Mouse (Mus musculus) liver (tissue): ENCODE measurements at regions not wholly inside any gene's neighbourhood (a gene's known extent, or its start where the extent isn't known, plus 50 kb on each side); places are given as distances from the start of the nearest gene placed in this dataset.

Experiments
- DNase-seq: peaks from one replicate; pipeline ENCODE4 v3.0.0-alpha.2; 2020; ENCODE audit warnings: mixed read lengths

DNA sequence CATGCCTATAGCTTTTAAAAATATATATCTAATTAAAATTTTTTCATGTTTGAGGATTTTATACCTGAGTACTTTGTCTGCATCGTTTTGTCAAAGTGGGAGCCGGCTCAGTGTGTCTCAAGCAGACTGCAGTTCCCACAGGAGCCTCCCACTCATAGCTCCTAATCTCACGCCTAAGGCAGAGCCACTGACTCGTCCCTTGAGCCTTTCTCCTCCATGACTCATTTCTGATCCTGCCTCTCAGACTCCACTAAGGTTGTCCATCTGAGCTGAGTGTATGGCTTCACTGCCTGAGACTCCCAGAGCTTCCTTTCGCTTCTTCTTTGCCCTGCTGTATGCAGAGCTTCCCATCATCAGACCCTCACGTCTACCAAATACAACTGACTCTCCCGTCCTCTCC, 98.8 kb downstream of the Efnb2 start:
- DNase-seq = no peak

DNA sequence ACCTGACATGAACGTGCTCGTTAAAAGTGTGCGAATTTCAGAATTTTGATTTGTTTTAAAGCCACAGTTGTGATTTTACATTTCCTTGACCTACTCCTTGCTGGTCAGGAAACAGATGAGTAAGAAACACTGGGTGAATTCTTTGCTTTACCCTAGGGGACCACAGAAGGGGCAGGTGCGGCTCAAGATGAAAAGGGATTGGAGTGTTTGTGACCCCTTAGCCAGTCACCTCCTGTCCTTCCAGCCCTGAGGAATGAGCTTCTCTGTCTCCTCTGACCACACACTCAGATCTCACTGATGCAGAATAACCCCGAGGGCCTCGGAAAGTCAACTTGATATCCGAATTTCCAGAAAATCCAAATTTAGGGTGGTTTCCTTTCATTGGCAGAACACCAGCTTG, 103.0 kb downstream of the Efnb2 start:
- DNase-seq = no peak

DNA sequence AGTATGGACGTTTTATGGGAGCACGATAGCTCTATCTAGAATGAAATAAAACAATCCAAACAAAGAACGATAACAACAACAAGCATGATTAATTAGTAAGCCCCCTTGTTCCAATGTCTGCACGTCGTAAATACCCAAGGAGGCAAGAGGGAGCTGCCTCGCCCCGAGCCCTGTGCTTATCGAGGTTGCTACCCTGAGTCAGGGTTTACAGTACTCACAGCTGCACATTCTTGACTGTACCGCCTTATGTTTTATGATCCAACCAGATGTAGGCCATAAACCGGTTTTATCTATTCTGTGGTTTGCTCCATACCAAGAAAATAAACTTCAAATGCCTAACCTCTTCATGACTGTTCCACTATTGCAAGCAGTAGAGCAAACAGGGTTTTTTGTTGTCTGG, 104.9 kb downstream of the Efnb2 start:
- DNase-seq = no peak

DNA sequence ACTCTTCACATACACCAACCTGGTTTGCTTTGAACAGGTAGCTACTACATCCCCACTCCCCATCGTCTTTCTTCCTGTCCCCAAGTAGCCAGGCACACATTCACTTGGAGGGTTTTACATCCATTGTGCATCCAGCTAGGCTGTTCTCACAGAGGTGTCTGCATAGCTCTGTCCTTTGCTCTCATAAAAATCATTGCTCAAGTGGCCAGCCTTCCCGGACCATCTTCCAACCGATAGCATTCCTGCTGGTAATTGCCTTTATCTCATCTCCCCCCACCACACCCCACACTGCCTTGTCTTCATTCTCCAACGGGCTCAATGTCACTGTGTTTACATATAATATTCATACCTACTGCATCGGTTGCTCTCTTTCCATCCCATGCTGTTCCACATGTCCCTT, 106.4 kb downstream of the Efnb2 start:
- DNase-seq = no peak

DNA sequence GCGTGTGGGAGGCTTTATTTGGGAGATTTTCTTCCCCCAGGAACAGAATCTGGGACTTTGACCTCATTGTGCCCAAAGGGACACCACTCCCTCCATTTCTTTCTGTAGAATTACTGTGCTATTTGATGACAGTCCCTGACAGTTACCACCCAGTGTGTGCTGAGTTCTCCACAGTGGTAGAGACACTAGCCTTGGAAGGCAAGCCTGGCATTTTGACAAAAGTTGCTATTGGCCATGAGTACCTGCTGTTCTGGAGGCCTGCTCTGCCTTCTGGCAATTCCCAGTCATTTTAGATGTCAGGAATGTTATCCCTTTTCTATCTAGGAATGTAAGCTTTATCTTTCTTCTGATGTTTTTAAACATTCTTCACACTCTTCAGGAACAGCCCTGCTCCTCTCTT, 108.3 kb downstream of the Efnb2 start:
- DNase-seq = no peak

DNA sequence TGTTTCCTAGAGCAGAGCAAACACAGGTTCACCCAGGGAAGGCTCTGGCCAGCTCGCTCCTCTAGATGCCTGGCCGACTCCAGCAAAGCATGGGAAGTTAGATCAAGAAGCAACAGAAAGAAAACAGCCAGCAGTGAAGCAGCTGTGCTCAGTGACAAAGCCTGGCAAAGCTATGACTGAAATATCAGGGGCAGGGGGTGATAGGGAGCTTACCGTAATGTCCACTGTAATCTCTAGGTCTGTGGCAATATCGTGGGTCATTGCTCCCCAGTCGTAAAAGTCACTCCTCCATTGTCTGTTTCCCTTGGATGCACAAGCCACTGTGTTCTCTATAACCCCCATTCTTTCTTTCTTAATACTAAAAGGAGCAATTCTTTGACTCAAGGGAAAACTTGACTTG, 124.4 kb downstream of the Efnb2 start:
- no peak for DNase-seq

DNA sequence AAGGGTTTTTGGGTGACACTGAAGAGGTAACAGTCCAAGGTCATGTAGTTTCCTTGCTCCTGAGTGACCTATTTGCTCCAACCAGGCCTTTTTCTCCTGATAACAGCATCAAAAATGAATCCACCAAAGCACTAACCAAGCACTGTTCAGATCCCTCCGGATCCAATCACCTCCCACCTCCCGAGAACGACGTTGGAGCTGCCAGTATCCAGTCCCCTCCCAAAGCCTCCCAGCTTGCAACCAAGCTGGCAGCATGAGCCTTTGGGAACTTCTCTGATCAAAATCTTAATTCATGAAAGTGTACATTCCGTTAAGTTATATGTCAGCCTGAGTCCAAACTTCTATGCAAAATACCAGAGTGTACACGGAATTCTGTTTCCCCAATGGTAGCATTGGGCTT, 126.3 kb downstream of the Efnb2 start:
- DNase-seq = no peak

DNA sequence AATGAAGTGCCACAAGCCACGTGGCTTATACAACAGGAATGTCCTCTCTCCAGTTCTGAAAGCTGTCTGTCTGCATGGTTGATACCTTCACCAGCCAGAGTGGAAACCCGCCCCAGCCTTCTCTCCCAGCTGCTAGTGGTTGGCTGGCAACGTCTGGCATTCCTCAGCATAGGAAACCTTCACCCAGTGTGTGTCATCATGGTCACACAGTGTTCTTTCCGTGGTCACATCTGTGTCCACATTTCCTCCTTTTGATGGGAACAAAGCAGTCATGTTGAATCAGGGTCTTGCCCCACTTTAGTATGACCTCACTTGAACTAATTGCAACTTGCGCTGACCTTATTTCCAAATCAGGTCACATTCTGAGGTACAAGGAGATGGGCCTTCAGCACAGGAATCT, 128.1 kb downstream of the Efnb2 start:
- no peak for DNase-seq

DNA sequence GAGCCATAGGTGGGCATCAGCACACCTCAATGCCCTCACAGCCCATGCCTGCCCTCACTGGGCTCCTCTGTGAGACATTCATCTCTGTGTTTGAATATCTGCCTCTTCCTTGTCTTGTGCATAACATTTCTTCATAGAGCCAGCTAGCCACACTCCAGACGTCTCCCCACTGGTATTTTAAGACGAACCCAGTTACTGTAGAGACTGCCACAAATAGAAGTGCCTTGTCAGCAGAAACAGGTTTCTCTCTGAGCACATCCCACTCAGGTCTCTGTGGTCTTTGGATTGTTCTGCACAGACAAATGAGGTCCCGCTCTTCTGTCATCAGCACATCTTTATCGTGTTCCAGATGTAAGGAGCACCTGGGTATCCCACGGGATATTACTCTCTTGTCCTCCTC, 130.5 kb downstream of the Efnb2 start:
- no peak for DNase-seq

DNA sequence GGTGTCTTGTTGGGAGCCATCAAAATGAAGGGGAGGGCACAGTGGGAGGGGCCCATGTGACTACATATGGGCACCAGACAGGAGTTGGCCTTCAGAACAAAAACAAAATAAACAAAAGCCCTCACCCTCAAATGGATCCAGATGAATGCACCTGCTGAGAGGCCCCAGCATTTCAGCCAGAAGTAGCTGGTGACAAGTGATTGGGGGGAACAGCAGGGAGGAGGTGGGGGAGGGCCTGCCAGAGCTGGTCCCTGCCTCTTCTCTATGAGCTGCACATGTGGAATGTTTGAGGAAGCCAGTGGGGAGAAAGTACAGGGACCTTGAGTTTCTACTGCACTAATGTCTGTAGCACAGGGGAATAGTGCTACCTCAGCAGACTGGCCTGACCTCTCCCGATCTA, 139.5 kb downstream of the Efnb2 start:
- DNase-seq = no peak

DNA sequence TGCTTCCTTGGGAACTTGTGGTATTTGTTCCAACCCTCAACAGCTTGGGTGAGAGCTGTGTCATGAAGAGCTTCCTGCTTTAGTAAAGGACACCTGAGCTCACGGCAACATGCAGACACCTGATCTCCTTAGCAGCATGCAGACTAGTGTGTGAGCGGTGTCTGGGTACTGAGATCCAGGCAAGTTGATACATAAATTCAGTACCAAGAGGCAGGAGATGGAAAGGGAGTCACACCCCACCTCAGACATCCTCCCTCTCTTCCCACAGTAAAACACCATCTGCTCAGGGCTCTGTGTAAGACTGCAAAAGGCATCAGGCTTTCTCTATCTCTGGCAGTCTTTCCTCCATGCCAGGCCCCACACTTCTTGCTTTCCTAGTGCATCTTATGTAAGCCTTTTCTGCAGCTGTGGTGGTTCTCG, 141.3 kb downstream of the Efnb2 start:
- DNase-seq = no peak

DNA sequence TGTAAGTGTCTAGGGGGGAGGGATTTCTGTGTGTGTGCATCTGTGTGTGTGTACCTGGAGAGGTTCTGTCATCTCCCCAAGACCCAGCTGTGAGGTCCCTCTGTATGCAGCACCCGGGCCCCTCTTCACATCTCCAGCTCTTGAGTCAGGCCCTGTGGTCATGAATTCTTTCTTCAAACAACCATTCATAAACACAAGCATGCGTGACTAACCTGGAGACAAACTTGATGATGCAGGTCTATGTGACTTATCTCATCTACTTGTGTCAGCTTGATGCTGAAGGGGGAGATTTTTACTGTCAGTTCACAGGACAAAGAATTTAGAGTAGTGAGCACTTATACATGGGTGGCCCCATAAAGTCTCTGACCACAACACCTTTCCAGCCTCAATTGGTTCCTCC, 143.4 kb downstream of the Efnb2 start:
- DNase-seq = no peak

DNA sequence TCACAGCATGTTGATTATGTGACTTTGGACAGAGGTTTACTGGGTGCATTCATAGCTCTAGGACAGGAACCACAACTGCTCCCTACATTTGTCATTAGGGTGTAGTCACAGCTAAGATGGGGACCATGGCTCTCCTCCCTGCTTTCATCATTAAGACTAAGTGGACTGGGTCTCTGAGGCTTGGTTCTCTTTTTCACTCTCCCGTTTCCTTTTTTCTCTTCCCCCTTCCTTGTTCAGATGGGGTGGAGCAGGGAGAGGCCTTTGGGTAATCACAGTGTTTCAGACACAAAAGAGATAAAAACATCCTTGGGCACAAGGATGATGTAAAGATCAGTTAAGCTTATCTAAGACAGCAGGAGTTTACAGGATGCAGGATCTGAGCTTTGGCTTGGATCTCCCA, 144.8 kb downstream of the Efnb2 start:
- DNase-seq = no peak

DNA sequence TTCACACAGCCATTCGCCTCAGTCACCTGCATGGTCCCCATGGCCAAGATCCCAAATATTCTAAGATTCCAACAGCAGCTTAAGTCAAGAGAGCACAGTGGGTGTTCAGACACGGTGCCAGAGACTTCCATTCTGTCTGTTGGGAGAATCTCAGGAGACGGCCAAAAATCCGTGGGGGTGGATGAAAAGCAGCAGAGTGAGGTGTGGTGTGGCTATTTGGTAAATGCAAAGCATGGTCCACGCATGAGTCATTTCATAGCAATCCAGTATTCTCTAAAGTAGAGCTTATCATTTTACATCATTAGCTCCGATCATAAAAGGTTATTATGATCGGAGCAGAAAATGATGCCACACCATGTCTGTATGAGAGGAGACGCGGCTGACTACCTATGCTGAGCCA, 161.1 kb downstream of the Efnb2 start:
- no peak for DNase-seq

DNA sequence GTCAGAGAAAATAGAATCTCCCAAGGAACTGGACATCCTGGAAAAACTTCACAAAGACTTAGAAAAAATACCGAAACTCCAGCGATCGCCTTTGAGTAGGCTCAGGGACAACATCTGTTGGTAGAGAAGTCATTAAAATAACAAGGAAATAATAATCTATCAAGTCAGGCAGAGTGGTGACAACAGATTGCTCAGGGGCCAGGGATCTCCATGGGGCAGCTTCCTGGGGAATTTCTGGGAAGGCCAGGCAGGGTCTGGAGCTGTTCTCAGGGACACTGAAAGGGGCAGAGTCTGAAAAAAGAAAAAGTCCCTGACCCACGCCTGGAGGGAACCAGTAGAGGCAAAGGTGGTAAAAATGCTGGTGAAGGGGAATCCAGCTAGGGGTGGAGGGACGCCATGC, 162.3 kb downstream of the Efnb2 start:
- DNase-seq = no peak

DNA sequence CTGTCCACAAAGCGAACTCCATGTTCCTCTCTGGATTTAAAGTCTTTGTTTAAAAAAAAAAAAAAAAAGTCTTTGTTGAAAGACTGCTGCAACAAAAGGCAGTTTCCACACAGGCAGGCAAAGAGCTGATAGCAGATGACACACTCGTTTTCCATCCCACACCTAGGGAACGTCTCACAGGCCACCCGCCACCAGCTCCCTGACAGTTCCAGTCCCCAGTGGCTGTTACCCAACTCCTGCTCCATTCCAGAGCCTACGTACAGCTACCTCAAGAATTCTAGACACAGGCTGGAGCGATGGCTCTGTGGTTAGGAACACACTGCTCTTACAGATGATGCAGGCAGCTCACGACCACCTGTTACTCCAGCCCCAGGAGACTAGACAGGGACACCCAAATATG, 165.6 kb downstream of the Efnb2 start:
- no peak for DNase-seq

DNA sequence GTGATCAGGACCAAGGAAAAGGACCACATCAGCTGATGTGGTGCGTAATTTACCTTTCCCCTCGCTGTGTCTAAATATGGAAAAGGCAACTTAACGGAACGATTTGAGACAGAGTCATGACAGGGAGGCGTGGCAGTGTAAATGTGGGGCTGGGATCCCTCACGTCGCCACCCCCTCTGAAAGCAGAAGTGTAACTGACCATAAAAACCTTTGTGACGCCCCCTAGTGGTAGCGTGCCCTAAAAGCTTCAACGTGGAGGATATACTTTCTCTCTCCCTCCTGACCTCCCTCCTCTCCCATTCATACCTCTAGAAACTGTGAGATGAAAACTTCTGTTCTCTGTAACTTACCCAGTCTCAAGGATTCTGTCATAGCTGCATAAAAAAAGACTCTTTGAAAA, 166.8 kb downstream of the Efnb2 start:
- no peak for DNase-seq

DNA sequence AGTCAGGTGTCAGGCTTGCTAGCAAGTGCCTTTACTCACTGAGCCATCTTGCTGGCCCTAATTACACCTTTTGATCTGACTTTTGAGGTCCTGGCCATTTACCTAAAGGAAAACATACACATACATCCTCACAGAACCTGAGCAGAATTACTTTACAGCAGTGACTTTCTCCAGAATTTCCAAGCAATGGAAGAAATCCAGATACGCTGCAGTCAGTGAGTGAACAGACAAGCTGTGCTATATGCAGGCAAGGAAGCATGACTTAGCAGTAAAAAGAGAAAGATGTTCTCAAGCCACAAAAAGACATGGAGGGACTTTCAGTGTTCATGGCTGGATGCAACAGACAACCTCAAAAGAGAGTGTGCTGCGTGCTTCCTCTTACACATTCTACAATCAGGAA, 169.1 kb downstream of the Efnb2 start:
- no peak for DNase-seq

DNA sequence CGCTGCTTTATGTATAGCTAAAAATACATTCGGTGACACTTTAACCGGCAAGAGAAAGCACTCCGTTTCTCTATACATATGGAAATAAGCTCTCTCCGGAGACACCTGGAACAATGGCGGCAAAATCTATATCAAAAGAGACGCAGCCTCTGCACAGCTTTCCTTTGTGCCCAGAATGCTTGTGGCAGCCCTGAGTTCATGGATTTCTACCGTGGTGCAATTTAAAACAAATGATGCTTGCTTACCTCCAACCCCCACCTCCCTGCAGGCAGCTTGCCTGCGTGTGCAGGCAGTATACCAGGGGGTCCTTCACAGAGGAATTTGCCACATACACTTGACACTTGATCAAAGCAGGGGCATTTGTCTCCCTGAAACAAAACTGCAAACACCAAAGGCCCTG, 171.3 kb downstream of the Efnb2 start:
- DNase-seq = no peak

DNA sequence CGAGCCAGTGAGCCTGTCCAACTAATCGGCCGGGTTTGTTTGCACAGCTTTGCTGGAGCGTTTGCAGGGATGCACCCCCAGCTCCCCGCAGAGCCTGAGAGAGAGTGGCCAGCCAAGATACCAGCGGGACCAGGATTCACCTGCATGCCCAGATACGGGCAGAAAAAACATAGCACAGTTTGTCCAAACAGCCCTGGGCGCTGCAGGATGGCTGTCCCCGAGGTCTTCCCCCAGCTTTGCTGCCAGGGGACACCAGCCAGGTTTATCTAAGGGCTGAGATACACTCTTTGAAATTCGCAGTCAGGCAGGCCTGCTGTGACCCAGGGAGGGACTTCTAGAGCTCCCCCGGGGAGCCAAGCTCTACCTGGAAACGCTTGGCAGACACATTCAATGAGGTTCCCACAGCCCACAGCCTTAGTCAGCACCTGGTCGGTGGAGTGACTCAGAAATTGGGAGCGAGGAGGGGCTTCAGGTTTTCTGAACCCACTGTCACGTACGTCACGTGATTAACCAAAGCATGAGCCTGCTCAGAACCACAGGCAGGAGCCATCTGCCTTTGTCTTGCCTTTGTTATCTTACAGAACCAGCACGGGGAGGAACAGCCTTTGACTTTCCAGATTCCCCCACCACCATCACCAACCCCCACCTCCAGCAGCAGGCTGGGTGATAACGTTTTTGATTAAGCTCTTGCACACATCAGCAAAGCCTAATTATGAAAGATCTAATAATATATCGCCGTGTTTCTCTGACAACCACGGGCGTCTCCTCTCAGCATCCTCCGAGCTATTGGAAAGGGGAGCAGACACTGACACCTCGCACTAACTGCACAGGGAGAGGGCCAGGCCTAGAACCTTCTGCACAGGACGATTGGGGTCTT, 172.1 kb downstream of the Efnb2 start:
- DNase-seq = peak; percentile 38

DNA sequence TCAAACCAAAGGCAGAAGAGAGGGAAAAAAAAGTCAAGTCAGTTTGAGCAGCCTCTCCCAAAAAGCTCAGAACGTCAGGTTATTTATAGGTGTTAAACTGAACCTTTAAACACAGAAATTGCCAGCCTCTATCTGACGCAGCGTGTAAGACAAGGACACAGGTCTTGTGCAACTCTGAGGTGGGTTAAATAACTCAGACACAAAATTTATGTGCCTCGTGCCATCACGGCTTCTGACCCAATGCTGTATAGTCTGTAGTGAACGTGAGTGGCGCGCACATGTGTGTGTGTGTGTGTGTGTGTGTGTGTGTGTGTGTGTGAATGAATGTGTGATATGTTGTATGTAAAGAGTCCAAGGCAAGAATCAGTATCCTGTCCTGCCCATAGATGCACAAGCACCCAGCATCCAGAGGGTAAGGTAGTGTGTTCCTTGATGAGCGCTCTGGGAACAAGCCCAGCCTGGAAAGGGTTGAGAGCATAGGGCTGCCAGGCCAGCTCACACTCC, 172.8 kb downstream of the Efnb2 start:
- no peak for DNase-seq

DNA sequence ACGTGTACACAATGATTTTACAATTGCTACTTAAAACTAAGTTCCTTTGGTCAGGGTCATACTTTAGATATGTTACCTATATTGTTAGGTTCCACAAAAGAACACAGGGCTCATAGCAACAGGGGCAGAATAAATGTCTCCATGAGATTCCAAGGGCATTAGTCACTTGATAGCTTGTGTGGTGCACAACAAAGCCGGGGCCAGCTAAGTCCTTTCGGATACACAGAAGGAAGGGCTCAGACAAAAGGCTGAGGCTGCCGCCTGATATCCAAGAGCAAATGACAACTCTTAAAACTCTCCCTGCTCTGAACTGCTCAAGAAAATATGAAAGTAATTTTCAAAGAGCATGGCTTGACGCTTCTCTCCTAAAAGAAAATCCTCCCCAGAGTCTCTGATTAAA, 173.3 kb downstream of the Efnb2 start:
- no peak for DNase-seq

DNA sequence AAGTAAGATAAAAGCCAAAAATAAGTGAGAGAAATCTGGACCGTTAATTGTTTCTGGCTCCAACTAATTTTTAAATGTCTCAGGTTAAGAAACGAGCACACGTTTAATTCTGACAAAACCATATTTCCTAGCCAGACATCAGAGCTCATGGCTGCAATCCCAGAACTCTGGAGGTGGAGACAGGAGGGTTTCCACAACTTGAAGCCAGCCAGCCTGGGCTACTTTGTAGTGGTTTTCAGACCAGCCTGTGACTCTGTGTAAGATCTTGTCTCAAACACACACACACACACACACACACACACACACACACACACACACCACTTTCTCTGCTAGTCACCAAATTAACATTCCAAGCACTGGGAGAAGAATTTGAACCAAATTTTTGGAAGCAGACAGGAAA, 174.2 kb downstream of the Efnb2 start:
- DNase-seq = no peak

DNA sequence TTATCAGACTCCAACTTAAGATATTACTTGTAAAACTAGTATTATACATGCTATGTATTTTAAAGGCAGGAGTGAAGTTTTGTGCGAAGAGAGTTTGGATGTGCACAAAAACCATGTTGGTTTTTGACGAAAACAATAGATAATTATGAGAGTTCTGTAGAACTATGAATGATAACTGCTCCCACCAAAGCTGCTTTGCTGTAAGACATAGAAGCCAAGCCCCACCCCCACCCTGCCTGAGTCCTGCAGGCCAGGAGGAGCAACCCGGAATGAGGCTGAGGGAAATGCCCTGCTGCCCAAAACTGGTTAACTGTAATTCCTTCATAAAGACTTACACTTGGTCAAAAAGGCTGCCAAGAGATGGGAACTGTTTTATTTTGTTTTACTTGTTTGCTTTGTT, 175.8 kb downstream of the Efnb2 start:
- DNase-seq = no peak

DNA sequence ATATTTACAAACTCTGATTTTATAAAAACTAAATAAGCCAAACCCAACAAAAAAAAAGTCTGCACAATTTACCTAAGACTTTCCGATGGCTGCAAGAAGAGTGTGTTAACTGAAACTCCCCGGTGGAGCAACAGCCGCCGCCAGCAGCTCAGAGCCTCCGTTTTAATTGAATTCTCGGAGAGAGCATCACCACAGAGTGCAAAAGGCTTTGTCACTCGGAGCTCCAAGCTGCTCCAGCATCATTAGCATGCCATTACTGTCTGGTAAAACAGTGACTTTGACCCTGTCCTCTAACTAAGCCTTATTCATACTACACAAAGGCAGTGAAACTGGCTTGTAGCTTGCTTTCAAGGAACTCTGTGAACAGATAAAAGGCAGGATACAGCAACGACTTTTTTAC, 176.5 kb downstream of the Efnb2 start:
- DNase-seq = no peak
